Mouse (Mus musculus) ovary, postnatal 10 days (tissue): ENCODE data around the gene Haus3.

Experiments
- DNase-seq: peaks from one replicate; pipeline ENCODE4 v3.0.0; 2022; ENCODE audit warnings: low spot score

Haus3 gene

DNA sequence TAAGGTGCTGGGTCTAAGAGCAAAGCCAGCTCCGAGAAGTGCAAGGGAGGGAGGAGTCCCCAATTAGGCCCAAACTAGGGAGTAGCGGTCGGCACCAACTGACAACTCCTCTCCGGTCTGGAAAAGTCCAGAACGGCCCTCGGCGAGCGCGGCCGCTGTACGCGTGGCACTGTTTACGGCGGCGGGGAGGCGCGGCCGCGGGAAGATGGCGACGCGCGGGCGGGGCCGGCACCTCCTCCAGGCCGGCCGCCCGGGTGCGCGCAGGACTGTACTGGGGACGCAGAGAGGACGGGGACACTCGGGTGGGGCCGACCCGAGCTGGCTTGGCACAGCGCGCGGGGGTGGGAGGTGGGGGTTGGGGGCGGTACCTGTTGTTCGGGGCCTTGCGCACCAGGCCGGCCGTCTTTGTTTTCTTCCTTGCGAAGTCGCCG is 17.6 kb upstream of the Haus3 start:
- DNase-seq, result peak; percentile 36

DNA sequence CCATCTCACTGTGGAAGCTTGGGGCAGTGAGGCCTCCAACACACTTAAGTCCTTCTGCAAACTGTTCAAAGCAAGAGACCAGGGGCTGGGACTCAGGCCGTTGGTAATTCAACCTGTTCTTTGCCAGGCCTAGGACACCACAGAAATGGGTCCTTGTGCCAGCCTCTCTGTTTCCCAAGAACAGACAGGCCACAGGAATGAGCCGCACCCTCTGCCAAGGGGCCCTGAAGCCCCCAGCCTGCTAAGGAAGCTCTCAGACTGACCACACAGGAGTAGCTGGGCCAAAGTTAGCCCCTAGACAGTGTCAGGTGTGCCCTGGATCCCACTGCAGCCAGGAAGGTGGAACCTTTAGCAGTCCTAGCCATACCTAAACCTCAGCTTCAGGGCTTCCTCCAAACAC is 17.1 kb upstream of the Haus3 start:
- DNase-seq, result no peak

DNA sequence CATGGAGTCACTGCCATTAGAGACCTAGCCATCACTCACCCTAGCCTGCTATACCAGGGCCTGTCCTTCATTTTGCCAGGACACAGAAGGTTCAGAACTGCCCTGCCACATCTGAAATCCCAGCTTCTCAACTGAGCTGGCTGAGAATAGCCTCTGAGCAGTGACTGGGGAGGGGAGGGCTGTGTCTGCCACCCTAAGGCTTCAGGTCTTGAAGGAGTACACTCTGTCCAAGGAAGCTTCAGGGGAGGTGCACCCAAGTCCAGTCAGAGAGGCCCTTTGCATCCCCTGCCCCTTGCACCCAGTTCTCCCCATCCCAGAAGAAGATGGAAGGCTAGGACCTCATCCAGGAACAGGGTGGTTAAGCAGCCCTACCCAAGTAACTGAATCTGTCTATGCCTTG is 16.5 kb upstream of the Haus3 start:
- DNase-seq, result no peak

DNA sequence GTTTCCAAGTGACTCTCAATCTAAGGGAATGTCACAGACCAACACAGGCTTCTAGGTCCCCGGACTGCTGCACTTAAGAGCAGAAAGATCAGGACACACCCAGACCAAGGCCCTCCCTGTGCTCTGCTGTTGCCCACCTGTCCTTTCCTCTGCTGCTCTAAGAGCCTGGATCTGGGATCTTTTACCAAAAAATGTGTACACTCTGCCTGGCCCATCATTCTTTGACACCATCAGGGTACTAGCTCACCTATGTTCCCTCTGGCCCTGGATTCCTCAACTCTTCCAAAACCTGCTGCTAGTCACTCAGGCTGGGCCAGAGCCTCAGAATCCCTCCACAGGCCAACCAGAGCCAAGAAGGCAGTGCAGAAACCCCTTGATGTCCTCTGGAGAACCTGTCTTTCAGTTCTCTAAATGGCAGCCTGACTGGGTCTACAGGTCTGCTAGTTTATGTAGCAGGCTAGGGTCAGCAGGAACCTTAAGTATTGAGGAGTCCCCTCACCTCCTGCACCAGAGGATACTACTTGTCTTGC is 15.8 kb upstream of the Haus3 start:
- DNase-seq, result no peak

DNA sequence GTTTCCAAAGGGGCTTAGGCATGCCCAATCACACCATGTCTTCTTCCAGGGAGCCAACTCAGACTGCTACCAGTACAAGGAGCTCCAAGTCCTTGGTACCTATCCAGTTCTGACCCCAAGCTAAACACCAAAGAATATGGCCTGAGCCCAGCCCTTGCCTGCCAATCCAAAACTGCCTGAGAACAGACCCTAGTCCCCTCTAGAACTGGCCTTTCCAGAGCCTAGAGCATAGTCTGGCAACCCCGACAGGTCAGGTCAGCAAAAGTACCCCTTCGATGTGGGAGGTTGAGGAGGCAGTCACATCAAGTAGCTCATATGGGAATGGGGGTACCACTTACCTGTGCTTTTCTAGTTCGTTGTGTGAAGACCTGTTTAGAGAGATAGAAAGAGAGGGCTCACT is 14.6 kb upstream of the Haus3 start:
- peak; percentile 0 for DNase-seq

DNA sequence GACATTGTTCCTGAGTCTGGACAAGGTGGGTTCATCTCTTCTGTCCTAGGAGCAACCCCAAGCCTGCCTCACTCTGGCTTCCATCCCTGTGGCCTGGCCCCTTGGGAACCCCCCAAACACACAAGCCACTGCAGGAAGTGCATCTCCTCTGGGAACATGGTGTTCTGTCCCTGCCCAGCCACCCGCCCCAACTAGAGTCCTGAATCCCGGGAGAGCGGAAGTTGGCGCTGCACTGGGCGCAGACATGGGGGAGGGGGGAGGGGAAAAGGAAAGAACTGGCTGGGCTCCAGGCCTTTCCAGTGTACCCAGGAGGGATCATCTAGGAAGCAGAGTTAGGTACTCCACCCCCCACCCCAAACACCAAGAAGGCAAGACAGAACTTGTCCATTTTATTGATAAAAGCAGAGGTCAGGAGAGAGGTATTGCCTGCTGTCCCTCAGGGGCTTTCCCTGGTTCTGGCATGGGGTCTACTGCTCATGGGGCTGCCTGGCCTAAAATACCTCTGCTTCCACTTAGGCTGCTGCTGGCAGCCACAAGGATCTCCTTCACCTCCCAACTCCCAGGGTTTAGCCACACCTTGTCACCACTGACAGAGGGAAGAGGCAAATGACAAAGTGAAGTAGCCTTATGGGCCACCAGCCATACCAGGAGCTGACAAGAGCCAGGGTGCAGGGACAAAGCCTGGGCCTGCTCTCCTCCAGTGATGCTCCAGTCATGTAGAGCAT is 14.0 kb upstream of the Haus3 start:
- DNase-seq, result peak; percentile 0

DNA sequence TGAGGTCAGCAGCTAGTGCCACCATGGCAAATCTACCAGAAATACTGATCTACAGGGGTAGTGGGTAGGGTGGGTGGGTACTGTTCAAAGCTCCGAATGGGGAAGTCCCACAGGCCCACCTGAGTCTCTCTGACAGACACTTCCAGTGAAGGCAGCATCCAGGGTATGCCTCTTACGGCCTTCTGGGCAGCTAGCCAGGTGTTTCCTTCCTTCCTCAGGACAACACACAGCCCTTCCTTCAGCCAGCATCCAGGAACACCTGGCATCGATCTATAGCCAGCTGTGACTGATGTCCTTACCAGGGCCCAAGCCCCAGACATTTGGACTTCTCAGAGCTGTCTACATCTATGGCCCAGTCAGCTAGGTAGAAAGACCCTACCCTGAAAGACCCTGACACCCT is 13.2 kb upstream of the Haus3 start:
- DNase-seq, result peak; percentile 0

DNA sequence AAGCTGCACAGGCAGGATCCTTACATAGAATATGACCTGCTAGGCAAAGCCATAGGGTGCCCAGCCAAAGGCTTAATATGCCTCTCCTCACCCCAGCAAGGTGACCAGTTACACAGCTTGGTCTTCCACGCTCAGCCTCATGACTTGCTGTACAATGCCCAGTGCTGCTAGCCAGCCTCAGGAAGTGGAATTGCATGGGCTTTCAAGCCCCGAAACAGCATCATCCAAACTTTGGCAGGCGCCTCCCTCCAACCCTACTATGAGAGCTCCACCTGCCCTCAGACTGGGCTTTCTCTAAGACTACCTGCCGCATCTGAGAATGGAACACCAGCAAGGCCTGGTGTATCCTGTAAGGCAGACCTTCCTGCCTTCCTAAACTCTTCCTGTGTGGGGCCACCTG is 8.5 kb upstream of the Haus3 start:
- no peak for DNase-seq

DNA sequence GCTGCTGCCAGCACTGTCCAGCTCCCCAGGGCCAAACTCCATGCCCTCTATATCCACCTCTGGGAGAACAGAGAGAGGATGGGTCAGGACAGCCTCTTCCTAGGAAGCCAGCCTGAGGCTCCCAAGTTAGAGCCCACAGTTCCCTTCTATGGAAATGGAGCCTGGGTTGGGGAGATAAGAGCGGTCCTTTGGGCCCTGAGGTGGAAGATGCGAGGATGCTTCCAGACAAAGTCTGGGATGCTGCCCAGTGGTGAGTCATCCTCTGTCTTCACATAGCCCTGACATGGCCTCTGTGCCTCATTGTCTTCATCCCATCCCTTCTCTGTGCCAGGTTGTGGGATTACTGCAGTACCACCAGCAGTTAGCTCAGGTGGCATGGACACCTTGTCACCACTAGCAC is 7.8 kb upstream of the Haus3 start:
- DNase-seq, result no peak

DNA sequence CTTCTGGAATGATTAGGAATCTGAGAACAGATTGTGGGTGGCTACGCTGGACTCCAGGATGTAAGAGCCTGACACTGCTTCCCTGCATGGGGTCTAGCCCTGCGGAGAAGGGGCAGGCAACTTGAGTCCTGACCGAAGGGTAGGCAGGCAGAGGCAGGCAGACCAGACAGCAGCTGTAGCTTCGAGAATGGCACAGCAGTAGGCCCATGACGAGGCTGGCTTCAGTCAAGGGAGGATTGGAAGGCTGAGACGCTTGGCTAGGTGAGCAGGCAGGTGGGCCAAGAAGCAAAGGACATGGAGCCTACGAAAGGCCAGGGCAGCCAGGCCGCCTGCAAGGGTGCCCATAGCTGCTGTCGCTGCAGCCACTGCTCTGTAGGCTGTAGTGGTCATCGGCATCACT is 7.4 kb upstream of the Haus3 start:
- DNase-seq, result no peak

DNA sequence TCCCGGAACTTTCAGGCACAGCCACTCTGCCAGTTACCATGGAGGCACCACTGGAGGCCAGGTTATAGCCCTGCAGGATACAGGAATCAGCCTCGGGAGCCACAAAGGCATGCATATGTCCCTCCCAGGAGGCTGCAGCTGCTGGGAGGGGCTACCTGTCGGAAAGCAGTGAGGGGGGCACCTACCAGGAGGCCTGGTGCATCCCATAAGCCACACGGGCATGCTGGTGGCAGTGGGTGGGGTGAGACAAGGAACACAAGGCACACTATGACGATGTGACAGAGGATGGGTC is 6.0 kb upstream of the Haus3 start:
- no peak for DNase-seq

DNA sequence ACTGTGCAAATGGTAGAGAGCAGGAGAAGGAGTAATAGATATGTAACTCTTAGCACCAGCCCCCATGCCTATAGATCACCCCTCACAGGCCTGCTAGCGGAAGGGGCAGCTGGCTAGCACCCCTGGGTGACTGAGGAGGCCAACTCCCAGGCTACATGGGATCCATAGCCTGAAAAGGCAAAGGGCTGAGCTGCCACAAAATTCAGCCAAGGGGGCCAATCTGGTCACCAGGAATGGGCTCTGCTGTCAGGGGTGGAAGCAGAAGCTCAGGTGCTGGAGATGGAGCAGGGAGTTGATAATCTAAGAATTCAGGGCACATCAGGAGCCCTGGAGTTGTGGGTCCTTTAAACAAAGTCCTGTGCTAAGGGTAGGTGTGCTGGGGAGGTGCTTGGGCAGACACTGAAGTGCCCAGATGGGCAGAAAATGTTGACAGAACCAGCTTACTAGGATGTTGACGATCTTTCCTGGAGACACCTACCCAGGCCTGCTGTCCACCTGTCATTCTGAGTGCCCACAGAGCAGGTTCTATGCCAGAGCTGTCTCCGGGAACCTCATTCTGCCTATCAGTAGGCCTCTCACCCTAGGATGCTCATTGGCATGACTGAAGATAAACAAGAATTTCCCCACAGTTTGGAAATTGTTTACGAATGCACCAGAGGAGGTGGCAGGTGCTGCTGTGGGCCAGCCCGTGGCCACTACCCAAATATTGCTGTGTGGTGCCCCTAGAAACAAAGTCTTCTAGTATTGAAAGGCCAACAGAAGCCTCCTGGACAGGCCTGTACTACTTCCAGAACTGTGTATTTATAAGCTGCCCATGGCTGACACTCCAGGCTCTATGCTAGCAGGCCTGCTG is 5.4 kb upstream of the Haus3 start:
- no peak for DNase-seq

DNA sequence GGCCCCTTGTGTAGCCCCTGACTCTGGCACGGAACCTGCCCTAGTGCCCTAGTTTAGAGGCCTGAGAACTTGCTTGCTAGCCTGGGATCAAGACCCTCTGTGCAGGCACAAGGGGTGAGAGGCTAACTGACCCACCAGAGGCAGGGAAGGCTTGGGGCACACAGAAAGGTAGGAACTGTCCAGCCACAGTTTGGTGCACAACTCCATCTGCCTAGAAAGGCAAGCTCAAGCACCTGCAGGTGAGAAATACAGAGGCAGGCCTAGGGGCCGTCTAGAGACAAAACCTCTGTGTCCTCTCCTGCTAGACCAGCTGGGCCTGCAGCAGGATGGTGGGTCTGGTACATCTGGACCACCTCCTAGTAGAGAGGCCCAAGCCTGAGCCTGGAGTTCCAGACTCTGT is 4.7 kb upstream of the Haus3 start:
- no peak for DNase-seq

DNA sequence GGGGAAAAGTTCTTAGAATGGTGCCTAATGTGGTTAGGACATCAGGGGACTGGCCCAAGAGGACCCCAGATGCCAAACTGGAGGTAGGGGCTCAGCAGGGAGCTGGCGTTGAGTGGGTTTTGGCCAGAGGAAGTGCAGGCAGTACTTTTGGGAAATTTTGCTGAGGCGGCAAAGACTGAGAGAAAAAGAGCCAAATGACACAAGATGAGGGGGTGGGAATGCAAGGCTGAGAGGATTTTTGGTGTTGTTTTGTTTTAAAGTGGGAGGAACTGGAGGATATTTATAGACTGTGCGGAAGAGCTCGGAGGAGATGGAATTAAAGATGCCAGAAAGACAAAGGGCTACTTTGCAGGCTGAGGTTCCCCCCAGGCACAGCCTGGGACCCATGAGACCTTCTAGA is 1.4 kb upstream of the Haus3 start:
- no peak for DNase-seq

DNA sequence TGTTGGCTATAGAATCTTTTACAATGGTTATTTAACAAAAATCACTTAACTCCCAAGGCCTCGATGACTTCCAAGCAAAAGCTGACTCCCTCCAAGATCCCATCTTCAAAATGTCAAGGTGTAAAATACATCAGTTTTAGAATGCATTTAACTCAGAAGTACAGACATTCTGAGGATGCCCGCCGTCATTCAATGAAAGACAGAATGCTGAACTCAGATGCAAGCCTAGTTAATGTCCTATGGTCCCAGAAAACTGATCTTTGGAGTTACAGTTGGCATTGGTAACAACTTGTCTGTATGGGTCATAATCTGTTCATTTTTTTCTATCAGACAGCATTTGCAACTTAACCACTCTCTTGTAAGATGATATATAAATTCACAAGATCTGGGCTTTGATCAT is 627 bp upstream of the Haus3 start:
- no peak for DNase-seq

DNA sequence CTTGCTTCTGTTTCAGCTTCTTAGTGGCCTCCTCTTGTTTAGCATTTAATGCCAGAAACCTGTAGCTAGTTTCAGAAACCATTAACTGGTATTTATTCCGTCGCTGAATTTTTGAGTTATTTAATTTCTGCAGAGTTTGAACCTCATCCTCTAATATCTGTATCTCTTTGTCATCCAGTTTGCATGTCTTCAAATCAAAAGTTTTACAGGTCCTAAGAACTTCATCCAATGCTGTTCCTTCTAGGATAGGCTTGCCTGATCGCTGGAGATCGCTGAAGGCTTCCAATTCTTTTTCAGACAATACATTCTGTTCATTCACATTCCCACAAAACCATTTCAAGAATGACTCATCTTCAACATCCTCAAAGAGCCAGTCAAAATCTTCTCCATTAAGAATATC is 1.5 kb downstream of the Haus3 start:
- no peak for DNase-seq

DNA sequence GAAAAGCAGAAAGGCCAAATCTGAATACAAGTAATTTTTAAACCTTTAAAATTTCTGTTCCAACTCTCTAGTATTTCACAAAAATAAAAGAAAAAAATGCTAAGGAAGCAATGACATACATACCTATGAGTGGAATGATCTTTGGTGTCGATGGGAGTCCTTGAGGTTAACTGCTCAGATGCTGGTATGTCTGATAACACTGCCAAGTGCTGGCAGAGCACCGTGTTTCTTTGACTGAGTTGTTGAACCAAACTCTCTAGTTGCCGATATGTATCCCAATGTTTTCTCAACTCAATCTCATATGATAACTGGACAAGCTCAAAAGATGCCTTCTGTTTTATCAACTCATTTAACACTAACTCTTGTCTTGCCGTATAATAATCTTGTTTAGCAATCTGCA is 3.5 kb downstream of the Haus3 start:
- no peak for DNase-seq

DNA sequence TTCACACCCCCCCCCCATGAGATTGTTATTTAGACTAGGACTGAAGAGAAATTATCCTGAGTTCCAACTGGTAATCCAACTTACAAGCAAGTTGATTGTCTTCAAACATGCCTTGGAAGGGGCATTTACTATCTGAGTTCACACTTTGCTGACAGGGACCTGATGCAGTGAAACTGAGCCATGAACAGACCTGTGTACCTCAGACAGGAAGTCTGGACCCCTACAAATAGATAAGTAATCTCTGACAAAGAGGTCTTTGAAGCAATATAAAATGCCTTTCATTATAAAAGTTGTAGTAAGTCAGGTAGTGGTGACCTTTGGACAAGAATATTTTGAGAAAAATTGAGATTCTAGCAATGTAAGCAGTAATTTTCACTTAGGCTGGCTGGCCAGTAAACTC is 20.9 kb downstream of the Haus3 start:
- no peak for DNase-seq

DNA sequence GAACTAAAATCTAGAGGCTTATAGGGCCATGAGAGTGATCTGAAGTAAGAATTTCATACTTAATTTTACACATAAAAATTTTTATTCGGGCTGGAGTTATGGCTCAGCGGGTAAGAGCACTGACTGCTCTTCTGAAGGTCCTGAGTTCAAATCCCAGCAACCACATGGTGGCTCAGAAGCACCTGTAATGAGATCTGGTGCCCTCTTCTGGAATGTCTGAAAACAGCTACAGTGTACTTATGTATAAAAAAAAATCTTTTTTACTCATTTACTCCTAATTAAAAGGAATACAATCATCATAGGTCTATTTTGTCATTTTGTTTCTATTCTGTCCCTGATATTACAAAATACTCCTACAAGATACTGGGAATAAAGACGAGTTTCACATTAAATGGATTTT is 21.8 kb downstream of the Haus3 start:
- no peak for DNase-seq

DNA sequence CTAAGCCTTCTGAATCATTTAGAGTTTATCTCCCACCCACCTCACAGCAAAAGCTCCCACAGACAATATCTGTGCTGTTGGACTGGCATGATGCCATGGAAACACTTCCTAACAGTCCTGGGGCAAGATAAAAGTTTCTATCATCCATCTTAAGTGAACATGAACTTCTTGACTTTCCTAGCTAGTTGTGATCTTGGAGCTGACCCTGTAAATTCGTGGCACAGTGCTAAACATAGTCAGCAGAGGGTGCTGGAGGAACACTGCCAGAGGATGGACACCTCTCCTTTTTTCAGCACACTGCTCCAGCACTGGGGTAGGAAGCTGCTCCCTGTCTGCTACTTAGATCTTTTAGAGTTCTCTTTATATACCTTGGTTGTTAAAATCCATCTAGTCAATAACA is 29.6 kb downstream of the Haus3 start:
- no peak for DNase-seq

DNA sequence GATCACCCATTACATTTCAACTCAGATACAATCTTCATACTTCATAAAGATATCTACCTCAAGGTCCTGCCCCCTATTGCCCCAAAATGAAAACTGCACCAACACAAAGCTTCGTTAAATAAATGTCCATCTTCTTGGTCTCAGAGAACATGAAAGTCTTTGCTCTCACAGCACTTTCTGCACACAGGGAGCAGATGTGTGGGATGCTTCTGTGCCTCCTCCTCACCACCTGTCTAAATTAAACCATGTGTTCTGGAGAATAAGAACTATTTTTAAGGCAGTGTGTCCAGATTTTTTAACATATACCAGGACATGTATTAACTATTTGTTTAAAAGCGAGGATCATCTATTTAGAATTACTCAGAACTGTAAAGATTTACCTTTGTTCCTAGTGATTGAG is 36.6 kb downstream of the Haus3 start:
- DNase-seq, result no peak

DNA sequence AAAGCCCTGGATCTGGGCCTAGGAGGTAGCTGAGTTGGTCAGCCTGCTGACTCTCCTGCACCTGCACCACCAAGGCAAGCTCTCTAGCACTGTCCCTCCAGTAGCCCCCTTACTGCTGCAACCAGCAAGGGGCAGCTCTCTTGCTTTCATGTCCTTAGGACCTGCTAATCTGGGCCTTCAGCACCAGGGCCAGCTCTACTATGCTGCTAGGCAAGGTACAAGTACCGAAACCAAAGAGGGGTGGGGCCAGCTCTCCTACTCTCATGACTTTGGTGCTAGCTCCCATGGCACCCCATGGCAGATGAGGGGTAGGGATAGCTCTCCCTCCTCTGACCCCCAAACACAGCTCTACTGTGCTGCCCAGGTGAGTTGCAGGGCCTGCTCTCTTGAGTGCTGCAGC is 45.2 kb downstream of the Haus3 start:
- DNase-seq, result no peak

DNA sequence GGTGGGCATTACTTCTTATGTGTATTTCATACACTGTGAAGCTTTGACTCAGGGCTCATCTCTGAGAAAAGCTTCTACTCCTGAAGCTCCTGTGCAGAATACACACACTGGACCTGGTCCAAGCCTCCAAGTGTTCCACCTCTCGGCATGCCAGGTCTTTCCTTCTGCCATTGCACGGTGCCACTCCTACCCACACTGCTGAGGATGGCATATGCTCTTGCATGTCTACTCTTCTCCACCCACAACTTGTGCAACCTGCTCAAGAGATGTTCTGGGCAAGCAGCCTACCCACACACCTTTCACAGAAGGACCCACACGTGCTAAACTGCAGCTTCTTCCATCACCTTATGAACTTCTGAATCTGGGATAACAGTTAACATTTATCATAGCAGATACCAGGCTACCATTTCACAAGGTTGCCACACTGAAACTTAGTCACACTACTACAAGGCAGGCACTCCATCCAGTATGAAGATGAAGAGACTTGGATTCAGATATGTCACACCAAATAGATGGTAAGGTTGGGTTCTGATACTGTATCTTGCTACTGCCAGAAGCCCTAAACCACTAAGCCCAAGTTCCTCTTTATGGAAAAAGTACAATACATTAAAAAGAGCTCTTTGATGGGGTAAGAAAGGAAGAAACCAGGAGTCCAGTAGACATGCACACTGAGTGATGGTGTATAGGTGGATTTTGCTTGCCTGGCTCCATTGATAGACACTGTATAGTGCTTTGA is 50.0 kb downstream of the Haus3 start:
- DNase-seq, result no peak
